Mouse (Mus musculus): ENCODE data around the gene Lmo7.

Lmo7 gene

DNA sequence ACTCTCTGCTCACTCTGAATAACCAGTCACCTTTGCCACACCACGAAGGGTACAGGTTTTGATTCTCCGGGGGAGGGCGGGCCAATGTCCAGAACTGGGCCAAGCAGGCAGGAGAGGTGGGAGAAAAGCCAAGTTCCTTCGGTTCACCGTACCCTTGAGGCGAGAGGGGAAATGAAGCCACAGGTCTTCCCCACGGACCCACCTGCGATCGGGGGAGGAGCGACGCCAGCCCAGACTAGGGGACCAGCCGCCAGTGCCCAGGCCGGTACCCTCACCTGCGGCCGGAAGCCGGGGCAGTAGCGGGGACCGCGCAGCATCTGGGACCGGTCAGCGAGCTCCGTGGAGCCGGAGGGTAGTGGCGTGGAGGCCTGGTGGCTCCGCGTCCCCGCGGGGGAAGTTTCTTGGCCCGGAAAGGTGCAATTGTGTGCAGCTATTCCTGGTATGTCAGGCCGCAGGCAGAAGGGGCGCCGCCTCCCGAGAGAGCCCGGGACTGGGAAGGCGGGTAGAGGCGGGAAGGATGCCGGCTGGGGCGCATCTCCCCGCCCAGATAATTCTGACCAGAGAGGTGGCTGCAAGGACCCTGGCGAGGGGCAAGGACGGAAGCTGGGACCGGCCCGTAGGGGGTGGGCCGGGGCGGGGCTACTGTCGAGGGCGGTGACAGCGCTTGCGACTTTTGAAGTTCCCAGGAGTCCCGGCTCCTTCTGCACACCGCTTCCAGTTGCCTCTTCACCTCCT lies at the start of gene Lmo7, which contains the start of gene Gm9922:
Lmo7 (plus strand) TSS at position 721 of the 735 bp plus-strand sequence.
Gm9922 (minus strand) TSS at position 578 of the 735 bp plus-strand sequence.
- DNase-seq = peak; percentile 27 to 31

DNA sequence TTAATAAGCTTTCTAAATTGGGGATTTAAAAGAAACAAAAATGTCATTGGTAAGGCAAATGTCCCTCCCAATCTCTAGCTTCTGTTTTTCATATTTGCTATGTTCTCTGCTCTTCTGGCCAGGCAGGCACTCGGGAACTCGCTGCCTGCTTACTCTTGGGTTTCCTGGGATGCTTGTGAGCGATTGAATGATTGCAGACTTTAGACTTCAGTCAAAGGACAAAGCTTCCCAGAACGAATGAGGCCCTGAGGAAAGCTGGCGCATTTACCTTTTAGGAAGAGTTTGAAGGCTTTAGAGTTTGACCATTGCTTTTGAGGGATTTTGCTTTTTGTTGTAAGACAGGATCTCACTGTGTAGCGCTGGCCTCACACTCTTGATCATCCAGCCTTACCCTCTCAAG lies 42.1 kb upstream of the Lmo7 start:
- DNase-seq = no peak

- no peak for DNase-seq
Observed at GRCm38 (mm10) chr14:101688406-101688805, 41.4 kb upstream of the Lmo7 start.

- DNase-seq = no peak
Observed at GRCm38 (mm10) chr14:101704479-101704878, 25.3 kb upstream of the Lmo7 start.

DNA sequence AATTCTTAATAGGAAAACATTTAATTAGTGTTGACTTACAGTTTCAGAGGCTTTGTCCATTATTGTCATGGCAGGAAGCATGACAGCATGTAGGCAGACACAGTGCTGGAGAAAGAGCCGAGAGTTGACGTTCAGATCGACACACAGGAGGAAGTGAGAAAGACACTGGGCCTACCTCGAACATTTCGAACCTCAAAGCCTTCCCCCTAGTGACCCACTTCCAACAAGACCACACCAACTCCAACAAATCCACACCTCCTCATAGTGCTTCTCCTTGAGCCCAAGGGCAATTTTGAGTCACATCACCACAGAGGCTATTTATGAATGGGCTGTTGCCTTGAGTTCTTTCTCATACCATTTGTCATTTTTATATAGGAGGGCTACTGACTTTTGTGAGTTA lies 22.7 kb upstream of the Lmo7 start:
- DNase-seq = no peak

GRCm38 (mm10) chr14:101714414-101714813 lies 15.3 kb upstream of the Lmo7 start:
- DNase-seq = no peak

DNA sequence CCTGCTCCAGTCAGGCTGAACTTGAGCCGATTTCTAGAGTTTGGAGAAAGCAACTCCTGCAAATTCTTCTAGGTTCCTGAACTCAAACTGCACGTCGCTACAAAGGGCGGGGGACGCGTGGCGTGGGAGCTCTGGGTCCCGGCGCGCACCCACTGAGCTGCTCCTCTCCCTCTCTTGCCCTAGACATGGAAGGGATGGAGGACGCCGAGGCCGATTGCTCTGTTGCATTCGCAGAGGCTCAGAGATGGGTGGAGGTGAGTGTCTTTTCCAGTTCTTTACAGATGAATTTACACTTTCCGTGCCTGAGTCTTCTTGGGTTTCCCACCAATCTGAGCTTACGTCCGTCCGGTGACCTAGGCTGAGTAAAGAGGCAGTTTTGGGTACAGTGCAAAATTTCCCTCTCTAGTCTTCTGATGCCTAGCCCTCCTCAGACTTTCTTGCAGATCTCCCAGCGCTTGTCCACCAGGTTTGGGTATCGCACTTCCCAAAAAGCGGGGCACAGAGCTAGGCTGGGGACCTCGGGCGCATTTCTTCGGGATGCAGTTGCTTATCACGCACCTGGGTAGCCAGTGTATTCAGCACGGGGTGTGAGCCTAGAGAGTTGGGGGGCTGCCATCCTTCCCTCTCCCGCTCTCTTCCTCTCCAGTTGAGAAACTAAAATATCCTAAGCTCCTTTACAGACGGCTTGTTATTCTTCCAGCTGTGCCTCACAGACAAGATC lies 375 bp downstream of the Lmo7 start:
- no peak for DNase-seq

DNA sequence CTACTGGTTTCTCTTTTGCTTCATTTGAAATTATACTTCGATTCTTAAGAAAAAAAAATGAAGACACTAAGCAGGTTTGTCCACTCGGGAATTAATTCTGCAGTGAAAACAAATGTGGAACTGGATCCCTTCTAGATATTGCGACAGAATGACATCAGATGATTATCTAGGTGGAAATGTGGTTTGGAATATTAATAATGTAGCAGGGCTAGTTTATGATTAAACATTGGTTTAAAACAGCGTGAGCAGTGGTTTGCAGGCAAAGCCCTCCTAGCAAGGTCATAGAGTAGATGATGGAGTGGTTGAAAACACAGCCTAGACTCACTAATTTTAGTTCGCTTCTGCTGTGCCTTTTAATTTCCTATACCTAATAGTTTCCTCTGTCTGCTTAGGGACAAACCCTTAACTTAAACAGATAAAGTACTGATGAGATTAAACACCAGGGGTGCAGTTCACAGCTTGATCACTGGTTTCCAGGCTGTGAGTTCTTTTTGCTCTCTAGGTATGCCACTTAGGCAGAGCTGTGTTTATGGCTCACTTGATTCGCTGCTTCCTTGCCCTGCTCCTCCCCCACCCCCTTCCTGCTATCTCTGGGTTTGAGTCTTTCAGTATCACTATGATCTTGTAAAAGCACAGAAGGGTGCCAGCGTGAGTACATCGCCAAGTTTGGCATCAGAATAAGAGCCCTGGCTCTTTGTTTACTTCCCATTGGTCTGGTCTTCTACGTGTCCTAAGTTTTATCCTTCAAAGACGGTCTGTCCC lies 4.0 kb downstream of the Lmo7 start:
- DNase-seq = no peak

- no peak for DNase-seq
Observed at GRCm38 (mm10) chr14:101737501-101737900, 7.7 kb downstream of the Lmo7 start.

- no peak for DNase-seq
Observed at GRCm38 (mm10) chr14:101746635-101747034, 16.9 kb downstream of the Lmo7 start.

GRCm38 (mm10) chr14:101747811-101748210 lies 18.1 kb downstream of the Lmo7 start:
- no peak for DNase-seq

DNA sequence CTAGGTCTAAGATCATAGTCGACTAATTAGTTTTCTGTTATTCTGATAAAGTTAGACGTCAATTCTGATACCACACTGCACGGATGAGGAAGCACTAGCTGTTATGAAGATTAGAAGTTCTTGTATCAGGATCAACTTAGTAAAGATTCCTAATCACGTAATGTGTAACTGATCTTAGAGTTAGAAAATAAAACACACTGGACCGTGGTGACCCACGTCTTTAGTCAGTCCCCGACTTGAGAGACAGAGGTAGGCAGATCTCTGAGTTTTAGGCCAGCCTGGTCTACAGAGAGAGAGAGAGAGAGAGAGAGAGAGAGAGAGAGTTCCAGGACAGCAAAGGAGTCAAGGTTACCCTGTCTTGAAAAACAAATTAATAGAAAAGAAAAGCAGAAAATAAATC lies 18.7 kb downstream of the Lmo7 start:
- no peak for DNase-seq

DNA sequence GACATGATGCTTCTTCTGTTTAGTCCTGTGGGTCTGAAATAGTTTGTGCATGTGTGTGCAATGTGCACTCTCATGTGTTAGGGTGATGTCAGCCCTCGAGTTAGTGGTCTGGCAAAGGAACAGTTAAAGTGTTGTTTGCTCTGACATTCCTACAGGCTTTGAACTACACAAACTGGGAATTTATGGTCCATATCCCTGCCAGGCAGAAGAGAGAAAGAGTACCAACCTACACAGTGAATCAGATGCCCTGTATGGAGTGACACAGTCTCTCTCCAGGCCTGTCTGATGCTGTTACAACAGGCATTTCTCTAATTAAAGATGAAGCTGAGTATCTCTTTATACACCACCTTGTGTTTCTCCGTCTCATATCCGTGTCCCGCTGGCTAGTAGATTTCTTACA lies 21.2 kb downstream of the Lmo7 start:
- DNase-seq = no peak

DNA sequence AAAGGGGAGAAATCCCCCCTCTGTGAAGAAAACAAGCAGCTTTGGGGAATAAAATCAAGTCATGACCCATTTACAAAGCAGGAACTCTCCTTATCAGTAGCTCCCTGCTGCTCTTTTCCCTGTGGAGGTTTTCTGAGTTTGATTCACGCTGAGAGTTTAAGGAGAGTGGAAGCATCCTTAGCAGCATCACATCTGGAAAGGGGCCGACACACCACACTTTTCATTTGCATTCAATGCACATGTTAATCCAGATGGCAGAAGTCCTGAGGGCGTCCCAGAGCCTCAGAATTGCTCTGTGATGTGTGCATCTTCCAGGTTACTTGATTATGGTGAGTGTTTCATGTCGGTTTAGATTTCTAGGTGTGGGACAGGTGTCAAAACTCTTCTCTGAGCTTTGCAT lies 25.7 kb downstream of the Lmo7 start:
- DNase-seq = no peak

DNA sequence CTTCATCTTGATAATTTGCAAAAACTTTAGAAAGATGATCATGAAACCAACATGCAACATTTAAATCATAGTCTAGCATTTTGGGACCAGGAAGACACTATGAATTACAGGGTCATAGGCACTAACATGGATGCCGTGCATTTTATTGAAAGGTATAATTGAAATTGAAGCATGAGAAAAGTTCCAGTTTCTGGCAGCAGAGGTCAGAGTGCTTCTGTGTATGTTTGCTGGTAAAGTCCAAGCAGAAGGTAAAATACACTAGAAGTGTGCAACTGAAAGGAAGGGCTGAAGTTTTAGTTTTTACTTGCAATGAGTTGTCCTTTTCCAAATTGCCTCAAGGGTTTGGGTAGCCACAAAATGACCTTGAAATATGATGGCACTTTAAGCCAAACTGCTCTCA lies 32.5 kb downstream of the Lmo7 start:
- DNase-seq = no peak

DNA sequence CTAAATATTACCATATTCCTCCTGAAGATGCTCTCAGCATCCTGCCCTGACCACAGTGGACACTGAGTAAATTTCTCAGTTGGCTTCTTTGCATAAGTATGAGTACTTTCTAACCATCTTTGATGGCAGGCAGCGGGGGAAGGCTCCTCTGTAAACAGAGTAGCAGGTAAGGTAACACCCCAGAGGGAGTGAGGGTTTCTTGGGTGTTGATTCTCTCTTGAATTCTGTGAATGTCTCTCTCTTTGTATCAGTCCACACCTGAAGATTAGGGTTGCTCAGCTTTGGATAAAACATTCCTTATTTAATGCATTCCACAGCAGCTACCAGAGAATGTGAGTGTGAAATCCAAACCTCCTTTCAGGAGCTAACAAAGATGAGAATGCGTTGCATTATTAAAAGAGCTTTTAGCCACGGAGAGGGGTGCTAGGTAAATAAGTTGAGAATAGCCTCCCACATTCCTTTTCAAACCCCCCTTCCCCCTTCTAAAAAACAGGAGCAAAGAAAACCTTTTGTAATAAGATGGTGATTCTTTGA lies 34.1 kb downstream of the Lmo7 start:
- no peak for DNase-seq

- no peak for DNase-seq
Observed at GRCm38 (mm10) chr14:101771336-101771735, 41.6 kb downstream of the Lmo7 start.

GRCm38 (mm10) chr14:101771756-101772155 lies 42.0 kb downstream of the Lmo7 start:
- no peak for DNase-seq

DNA sequence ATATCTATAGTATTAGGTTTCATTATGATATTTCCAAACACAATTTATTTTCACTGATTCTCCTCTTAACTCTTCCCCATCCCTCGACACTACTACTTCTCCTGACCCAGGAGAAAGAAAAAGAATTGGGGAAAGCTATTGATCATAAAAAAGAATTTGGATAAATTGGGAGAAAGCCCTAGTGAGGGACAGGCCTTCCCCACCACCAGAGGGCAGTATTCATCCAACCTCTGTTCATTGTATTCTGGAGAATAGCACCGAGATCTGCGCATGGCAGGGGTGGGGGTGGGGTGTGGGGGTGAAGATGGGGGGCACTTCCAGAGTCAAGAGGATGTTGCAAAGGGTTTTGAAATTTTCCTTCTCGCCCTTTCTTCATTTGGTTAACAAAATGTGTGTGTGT lies 44.9 kb downstream of the Lmo7 start:
- DNase-seq = no peak

DNA sequence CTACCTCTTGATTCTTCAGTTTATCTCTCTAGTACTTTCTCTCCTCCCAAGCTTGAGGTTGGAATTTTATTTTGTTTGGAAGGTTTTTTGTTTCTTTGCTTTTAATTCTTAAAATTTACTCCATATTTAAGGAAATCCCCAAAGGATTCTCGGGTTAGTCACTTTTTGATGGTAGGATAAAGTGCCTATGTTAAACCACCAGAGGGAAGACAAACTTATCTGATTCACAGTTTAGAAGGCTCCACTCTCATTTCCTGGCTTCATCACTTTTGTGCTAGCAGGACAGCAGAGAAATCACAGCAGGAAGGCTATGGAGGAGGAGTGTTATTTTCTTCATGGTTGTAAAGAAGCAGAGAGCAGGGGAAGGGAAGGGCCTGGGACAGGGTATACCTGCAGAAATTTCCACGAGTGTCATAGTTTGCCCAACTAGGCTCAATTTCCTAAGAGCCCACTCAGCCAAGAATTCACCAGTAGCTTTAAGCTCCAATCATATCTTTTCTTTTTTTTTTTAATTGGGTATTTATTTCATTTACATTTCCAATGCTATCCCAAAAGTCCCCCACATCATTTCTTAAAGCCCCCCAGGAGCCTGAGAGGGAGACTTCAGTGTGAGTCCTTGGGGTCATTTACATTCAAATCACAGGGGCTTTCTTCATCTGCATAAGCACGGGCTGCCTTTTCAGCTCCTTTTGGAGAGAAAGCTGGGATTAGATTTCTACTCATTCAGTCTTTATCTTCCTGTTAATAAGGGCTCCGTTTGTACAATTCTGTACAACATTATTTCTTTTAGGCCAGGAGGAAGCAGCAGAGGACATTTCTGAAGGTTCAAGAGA lies 46.8 kb downstream of the Lmo7 start:
- no peak for DNase-seq

GRCm38 (mm10) chr14:101777129-101777493 lies 47.4 kb downstream of the Lmo7 start:
- DNase-seq = no peak

DNA sequence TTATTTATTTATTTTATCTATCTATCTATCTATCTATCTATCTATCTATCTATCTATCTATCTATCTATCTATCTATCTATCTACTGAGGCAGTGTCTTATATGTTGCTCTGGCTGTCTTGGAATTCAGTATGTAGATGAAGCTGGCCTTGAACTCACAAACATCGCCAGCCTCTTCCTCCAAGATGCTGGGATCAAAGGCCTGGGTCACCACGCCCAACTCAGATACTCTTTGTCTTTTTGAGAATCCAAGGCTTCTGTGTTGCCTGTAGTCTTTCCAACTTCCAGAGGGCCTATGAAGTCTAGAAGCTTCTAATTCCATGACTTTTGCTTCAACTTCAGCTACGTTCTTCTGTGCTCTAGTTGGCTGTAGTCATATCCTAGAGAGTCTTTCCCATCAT lies 48.7 kb downstream of the Lmo7 start:
- no peak for DNase-seq

DNA sequence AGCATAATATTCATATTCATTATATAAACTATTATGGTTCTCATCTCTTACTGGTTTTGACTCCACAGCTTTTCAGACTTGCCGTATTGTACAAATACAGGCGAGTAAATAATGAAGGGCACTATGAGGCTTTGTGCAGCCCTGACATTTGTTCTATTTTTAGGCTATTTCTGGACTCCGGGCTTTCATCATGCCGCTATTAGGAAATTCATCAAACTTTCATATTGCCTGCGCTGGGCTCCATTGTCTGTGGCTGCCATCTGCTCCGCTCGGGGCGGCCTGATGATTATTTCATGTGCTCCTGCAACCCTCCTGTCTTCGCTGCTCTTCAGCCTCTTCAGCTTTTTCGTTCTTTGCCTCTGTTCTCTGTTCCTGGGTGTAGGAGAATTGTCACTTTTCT lies 50.3 kb downstream of the Lmo7 start:
- no peak for DNase-seq
